Mouse (Mus musculus) frontal cortex, adult (tissue): ENCODE data around the gene Olfr91.
"Not testable (repeated sequence)": the region's sequence is repeated elsewhere in the genome, so short reads cannot be mapped to it uniquely, and the experiment has no call there.

ENCODE experiments used
- ATAC-seq: cut with Nextera tagmentation; 2 replicates; pipeline ENCODE4 v1.9.2; 2017; ENCODE audit warnings: mild to moderate bottlenecking, moderate library complexity, mixed read lengths; ENCODE audit not compliant: low TSS enrichment

Olfr91 gene

GRCm38 (mm10) chr17:37098178-37098577, at the start of gene Olfr91:
Olfr91 (minus strand) TSS chr17:37098278.
- no peak for ATAC-seq

DNA sequence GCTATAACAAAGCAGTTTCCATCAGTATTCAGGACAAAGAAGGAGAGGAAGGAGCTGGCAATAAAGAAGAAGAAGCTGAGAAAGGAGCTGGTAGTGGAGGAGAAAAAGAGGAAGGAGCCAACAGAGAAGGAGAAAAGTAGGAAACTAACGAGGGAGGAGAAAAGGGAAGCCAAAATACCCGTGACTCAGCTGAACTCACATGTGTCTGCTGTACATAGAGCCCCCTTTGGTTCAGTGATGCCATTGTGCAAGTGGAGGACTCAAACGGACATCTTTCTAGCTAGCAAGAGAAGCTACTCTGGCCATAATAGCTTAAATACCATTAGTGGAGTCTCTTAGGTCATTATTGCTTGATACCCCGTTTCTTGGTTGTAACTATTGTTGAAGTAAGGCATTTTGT, 33.3 kb upstream of the Olfr91 start:
- not testable (repeated sequence) for ATAC-seq

DNA sequence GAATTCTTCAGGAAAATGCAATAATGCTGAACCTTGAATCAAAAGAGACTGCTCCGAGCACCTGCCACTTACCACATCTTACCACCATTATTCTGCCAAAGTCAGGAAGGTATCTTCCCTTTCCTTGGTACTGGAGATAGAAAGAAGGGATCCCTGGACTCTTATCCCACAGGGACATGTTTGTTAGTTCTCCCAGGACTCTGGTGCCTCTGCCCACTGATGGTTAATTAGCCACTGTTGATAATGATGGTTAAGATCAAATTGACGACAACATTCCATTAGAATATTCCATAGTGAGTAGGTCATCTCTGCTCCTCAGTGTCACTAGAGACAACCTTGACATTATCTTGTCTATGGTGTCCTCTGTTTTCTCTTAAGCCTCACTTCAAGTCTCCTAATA, 21.9 kb upstream of the Olfr91 start, which contains the start of gene Olfr92:
Gene Olfr92 (minus strand): TSS at position 101 of the 400 bp plus-strand sequence.
- no peak for ATAC-seq

DNA sequence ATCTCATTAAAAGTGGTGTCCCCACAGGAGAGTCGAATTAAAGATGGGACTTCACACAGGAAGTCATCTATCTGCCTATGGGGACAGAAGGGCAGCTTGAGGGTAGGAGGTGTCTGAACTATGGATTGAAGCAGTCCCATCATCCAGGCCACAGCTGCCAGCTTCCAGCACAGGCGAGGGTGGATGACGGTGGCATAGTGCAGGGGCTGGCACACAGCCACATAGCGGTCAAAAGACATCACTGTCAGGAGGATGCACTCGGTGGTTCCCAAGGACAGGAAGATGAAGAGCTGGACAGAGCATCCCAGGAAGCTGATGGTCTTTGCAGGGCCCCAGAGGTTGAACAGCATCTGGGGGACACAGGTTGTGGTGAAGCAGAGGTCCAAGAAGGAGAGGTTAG, 4.8 kb downstream of the Olfr91 start:
- no peak for ATAC-seq

DNA sequence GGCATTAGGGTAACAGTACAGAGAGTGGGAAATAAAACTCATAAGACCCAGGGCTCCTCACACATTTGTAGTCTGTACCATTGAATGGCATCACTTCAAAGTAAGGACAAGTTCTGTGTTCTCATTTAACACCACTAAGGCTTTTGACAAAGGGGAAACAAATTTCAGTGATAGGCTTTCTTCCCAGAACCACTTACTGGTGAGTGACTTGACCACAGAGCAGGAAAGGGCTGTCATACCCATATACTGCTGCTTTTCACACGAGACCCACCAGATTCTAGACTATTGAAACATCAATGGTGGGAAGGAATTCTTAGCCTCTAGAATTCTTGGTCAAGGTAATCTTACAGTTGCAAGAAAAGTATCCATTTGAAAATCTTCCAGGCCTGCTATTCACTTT, 5.9 kb downstream of the Olfr91 start:
- no peak for ATAC-seq

GRCm38 (mm10) chr17:37088399-37088798, 9.7 kb downstream of the Olfr91 start, which contains the start of gene Olfr90:
Olfr90 (minus strand) TSS chr17:37088499.
- ATAC-seq, result no peak

GRCm38 (mm10) chr17:37085545-37085944, 12.5 kb downstream of the Olfr91 start:
- no peak for ATAC-seq

GRCm38 (mm10) chr17:37084632-37085031, 13.4 kb downstream of the Olfr91 start:
- ATAC-seq, result no peak

- peak; percentile 64 for ATAC-seq
These were observed 14.8 kb downstream of the Olfr91 start for GRCm38 (mm10) chr17:37083327-37083726.

DNA sequence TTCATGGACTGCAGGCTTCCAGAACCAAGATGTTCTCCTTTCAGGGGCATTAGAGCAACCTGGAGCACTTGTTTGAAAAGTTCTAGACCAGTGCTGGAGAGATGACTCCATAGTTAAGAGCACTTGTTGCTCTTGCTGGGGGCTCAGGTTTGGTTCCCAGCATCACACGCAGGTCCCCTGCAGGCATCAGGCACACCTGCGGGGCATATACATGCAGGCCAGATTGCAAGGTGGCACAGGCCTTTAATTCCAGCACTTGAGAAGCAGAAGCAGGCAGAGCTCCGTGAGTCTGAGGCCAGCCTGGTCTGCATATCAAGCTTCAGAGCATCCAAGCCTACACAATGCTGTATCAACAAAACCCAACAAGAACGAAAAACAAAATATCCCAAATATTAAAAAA, 16.4 kb downstream of the Olfr91 start:
- no peak for ATAC-seq

GRCm38 (mm10) chr17:37080119-37080518, 18.0 kb downstream of the Olfr91 start:
- no peak for ATAC-seq

GRCm38 (mm10) chr17:37078990-37079389, 19.1 kb downstream of the Olfr91 start:
- ATAC-seq, result no peak

DNA sequence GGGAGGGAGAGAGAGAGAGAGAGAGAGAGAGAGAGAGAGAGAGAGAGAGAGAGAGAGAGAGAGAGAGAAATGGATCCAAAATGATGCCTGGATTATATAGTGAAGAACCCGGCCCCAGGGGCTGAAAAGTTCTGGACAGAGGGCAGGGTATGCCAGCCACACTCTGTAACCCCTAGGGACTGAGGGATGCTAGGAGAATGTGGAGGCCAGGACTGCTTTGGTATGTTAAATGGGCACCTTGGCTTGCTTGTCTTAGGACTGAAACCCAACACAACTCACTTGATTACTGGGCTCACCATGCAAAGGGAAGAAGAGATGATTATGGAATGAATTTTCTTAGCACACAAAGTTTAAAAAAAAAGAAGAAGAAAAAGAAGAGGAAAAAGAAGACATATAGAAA, 19.9 kb downstream of the Olfr91 start:
- ATAC-seq, result no peak

- peak; percentile 15; the same call in 1 of the 2 replicates for ATAC-seq
These were observed 22.3 kb downstream of the Olfr91 start for GRCm38 (mm10) chr17:37075766-37076165.

DNA sequence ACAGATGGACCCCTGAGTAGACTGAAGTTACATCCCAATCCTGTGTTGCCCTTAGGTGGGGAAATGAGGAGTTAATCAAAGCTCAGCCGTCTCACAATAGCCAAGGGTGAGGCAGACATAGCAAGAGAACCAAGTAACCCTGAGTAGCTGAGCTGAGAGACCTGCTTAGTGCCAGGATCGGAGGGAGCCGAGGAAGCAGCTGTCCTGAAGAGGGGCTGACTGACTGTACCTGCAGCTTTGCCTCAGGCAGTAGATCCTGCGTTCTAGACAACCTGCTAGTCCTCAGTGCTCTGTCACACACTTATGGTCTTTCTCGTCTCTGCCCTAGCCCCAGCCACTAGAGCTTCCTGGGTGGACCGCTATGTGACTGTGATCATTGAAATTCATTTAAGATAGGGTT, 22.9 kb downstream of the Olfr91 start:
- no peak for ATAC-seq

- ATAC-seq, result peak; percentile 29; the same call in 1 of the 2 replicates
These were observed 25.3 kb downstream of the Olfr91 start for GRCm38 (mm10) chr17:37072730-37073276.

DNA sequence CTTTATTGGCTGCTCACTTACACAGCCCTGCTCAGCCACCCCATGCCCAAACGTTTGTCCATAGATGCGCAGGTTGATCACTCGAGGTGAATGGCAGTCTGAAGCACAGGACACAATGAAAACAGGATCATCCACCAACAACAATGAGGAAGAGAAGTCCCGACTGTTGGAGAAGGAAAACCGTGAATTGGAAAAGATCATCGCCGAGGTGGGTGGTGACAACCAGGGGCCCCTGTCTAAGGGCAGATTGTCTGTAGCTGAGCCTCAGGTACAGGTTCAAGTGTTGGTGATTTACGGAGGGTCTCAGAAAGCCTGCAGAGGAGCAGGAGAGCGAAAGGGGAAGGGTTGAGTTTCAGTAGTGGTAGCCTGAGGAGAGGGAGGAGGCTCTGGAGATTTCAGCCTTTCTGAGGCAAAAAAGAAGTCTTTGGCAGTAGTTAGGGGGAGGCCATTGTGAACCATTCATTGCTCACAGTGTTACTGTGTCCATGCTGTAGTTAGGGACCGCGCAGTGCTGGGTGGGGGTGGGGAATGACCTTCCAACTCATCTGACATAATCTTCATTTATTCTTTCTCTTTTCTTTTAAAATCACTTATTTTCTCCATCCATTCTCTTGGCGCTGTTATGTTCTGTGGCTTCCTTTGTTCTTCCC, 25.9 kb downstream of the Olfr91 start:
- ATAC-seq, result no peak

DNA sequence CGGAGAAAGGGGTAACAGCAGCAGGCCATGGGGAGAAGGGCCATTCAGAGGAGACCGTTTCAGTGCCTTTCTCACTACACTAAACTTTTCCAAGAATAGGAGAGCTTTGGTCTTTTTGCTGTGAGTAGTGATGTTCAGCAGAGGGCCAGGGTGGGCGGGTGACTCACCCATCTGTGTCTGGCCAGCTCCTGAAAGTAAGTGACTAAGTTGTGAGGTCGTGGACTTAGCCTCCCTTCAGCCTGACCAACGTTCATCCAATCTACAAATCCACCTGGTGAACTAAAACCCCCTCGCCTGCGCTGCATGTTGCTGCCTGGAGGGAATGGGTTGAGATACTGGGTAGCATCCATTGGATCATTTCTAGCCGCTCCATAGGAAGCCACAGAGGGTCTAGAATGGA, 28.0 kb downstream of the Olfr91 start:
- no peak for ATAC-seq

GRCm38 (mm10) chr17:37067861-37068260, 30.2 kb downstream of the Olfr91 start:
- ATAC-seq, result no peak

DNA sequence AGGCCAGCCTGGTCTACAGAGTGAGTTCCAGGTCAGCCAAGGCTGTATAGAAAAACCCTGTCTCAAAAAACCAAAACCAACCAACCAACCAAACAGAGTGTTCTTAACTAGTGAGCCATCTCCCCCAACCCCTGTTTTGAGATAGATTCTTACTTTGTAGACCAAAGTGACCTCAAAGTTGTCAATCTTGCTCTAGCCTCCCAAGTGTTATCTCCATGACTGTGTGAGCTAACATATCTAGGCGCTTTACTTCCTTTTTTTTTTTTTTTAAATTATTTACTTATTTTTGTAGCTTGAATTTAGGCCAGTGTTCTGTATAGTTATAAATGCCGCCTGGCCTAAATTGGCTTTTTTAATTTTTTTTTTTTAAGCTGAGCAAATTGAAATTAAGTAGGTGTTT, 32.1 kb downstream of the Olfr91 start:
- no peak for ATAC-seq

DNA sequence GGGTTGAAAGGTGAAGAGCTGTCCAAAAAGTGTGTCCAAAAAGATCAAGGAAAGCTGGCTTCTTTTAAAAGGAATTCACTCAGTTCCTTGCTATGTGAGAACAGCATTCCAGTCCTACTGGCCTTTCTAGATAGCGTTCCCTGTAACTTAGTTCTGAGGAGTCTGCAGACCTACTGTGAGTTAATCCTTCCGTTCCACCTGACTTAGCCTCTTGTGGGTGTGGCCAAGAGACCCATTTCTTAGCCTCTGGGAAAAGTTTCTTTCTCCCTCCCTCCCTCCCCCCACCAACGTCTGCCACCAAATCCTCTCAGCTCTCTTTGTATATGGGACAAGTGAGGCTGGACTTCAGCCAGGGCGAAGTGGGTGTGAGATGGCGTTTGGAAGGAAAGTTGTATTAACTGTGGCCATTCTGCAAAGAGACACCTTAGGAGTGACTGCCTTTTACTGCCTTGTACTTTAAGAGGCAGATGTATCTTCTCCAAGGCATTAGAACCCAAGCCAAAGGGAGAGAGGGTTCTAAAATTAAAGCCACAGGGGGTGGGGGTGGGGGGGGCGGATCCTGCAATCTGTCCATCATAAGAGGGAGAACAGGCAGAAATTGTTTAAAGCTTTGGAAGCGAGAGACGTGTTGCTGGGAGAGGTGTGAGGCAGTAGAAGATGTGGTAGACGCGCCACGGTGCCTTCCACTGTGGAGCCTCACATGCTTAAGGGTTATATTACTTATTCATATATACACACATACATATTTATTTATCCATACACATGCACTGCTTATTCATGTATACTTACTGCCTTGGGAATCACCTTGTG, 34.2 kb downstream of the Olfr91 start:
- peak; percentile 32; the same call in 1 of the 2 replicates for ATAC-seq

DNA sequence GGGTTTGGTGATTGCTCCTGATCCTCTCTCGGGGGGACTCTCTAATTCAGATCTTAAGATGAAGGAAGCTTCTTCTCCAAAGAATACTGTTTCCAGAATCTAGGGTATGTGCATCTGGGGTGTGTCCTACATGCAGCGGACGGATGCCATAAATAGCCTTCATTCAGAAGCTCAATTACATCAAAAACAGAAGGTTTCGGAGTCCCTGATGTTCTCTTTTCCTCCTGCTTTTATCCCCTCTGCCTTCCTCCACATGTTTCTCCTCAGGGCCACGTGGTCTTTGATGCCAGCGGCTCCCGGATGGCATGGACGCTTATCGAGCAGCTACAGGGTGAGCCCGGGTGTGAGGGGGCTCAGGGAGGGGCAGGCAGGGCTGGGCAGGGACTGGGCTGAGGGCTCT, 35.0 kb downstream of the Olfr91 start:
- ATAC-seq, result peak; percentile 40
